Mouse (Mus musculus) heart, postnatal 0 days (tissue): Measurements from ENCODE around the gene Tiprl.

Experiments used
- CTCF ChIP-seq: IDR thresholded peaks from 2 replicates; pipeline ENCODE4 v1.5.1; 2016; ENCODE audit warnings: antibody characterized with exemption, control low read depth, low read depth
- EP300 ChIP-seq: IDR thresholded peaks from 2 replicates; pipeline ENCODE4 v1.6.1; 2016; ENCODE audit warnings: antibody characterized with exemption, low read depth

DNA sequence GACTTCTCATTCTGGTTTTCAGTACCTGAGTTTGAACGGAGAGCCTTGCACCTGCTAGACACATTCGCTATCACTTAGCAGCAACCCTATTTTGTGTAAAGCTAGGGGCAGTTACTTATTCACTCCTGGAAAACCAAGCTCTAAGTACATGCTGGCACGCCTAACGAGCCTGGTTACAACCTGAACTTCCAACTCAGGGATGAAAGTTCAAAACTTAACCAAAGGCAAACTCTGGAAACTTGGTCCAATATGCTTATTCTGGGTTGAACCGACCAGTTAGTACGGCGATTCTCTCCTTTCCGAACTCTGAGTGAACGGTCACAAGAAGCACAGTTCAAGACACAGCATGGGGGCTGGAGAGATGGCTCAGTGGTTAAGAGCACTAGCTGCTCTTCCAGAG is 7.2 kb downstream of the Tiprl start:
- TF ChIP-seq CTCF, result no peak
- no peak for TF ChIP-seq EP300
